Mouse (Mus musculus) testis, adult 2 months (tissue): ENCODE measurements around the gene Arl13b. TPM values are rescaled to one million over a fixed set of nuclear protein-coding genes. Genes with fewer than 3 reads are reported as not detected.

Experiments used
- H3K27ac ChIP-seq: fragments of 200-500 bp; 2 replicates; pipeline ENCODE4 v1.5.1; 2012; ENCODE audit warnings: low read depth, low read length; ENCODE audit not compliant: control insufficient read depth, insufficient read depth
- H3K27me3 ChIP-seq: fragments of 200-500 bp; 2 replicates; pipeline ENCODE4 v1.6.1; 2012; ENCODE audit warnings: mild to moderate bottlenecking, low read length, moderate library complexity; ENCODE audit not compliant: control insufficient read depth, insufficient read depth
- H3K36me3 ChIP-seq: fragments of 200-500 bp; 2 replicates; pipeline ENCODE4 v1.6.1; 2012; ENCODE audit warnings: mild to moderate bottlenecking, low read length; ENCODE audit not compliant: control insufficient read depth, insufficient read depth
- H3K4me1 ChIP-seq: fragments of 200-500 bp; 2 replicates; pipeline ENCODE4 v1.6.1; 2012; ENCODE audit warnings: low read length; ENCODE audit not compliant: control insufficient read depth, insufficient read depth
- H3K4me3 ChIP-seq: fragments of 200-500 bp; 2 replicates; pipeline ENCODE4 v1.5.1; 2012; ENCODE audit warnings: low read depth, mild to moderate bottlenecking, low read length, moderate library complexity, mixed read lengths; ENCODE audit not compliant: control insufficient read depth
- CTCF ChIP-seq: fragments of 200-500 bp; IDR thresholded peaks from 2 replicates; pipeline ENCODE4 v1.5.1; 2012; ENCODE audit warnings: low read depth, mild to moderate bottlenecking, inconsistent platforms, low read length, moderate library complexity; ENCODE audit not compliant: control insufficient read depth, insufficient read depth, insufficient replicate concordance
- POLR2A ChIP-seq: fragments of 200-500 bp; IDR thresholded peaks from 2 replicates; pipeline ENCODE4 v1.6.1; 2012; ENCODE audit warnings: low read depth, mild to moderate bottlenecking, inconsistent platforms, low read length, moderate library complexity; ENCODE audit not compliant: control insufficient read depth
- polyA plus RNA-seq: library from polyadenylated mRNA; depleted of rRNA; stranded (reverse); fragments of >200 nt; gene quantifications from 2 replicates; pipeline ENCODE4 v1.2.3, GENCODE M21; 2012

Gene Arl13b
- polyA plus RNA-seq, 1 experiment, result 31.3 TPM

GRCm38 (mm10) chr16:62845341-62845740, 1.5 kb downstream of the Arl13b start:
- no peak overlapping the region for H3K27ac ChIP-seq

GRCm38 (mm10) chr16:62834016-62834735, 12.7 kb downstream of the Arl13b start:
- no peaks in the 10 kb centered on the region for H3K27me3 ChIP-seq
- H3K27ac ChIP-seq, result no peak overlapping the region
- H3K4me3 ChIP-seq, result no peak overlapping the region
- H3K4me1 ChIP-seq, result no peaks in the 10 kb centered on the region
- no peak for TF ChIP-seq CTCF
- no peak for TF ChIP-seq POLR2A
- H3K36me3 ChIP-seq, result no peaks in the 10 kb centered on the region; the same call in 1 of the 2 replicates

More at GRCm38 (mm10) chr16:62845341-62845740, 1.5 kb downstream of the Arl13b start:
- Histone ChIP-seq H3K4me3 (peak overlapping the region; percentile 32; the same call in 1 of the 2 replicates), H3K4me1 (no peaks in the 10 kb centered on the region), H3K36me3 (no peaks in the 10 kb centered on the region), H3K27me3 (no peaks in the 10 kb centered on the region)
- TF ChIP-seq POLR2A (no peak), CTCF (no peak)

GRCm38 (mm10) chr16:62832481-62832880, 14.4 kb downstream of the Arl13b start:
- Histone ChIP-seq H3K36me3 (no peaks in the 10 kb centered on the region; the same call in 1 of the 2 replicates), H3K27ac (no peak overlapping the region), H3K4me1 (no peaks in the 10 kb centered on the region), H3K27me3 (no peaks in the 10 kb centered on the region), H3K4me3 (no peak overlapping the region)
- TF ChIP-seq POLR2A (no peak), CTCF (peak; percentile 66; the same call in 1 of the 2 replicates)

- TF ChIP-seq POLR2A (no peak), CTCF (no peak)
- Histone ChIP-seq H3K4me1 (no peaks in the 10 kb centered on the region), H3K36me3 (no peaks in the 10 kb centered on the region; the same call in 1 of the 2 replicates), H3K27me3 (no peaks in the 10 kb centered on the region), H3K4me3 (no peak overlapping the region), H3K27ac (no peak overlapping the region)
Observed at GRCm38 (mm10) chr16:62832027-62832426, 14.8 kb downstream of the Arl13b start.

GRCm38 (mm10) chr16:62826156-62827001, 20.5 kb downstream of the Arl13b start:
- Histone ChIP-seq H3K4me1 (no peaks in the 10 kb centered on the region), H3K27me3 (no peaks in the 10 kb centered on the region), H3K27ac (no peak overlapping the region), H3K4me3 (no peak overlapping the region), H3K36me3 (no peaks in the 10 kb centered on the region; the same call in 1 of the 2 replicates)
- TF ChIP-seq CTCF (peak; percentile 22; the same call in 1 of the 2 replicates), POLR2A (no peak)

GRCm38 (mm10) chr16:62822472-62822871, 24.4 kb downstream of the Arl13b start:
- H3K27ac ChIP-seq, result no peak overlapping the region
- H3K4me1 ChIP-seq, result no peaks in the 10 kb centered on the region
- no peaks in the 10 kb centered on the region for H3K36me3 ChIP-seq
- H3K4me3 ChIP-seq, result no peak overlapping the region
- no peaks in the 10 kb centered on the region for H3K27me3 ChIP-seq
- no peak for TF ChIP-seq POLR2A
- no peak for TF ChIP-seq CTCF

GRCm38 (mm10) chr16:62814491-62814890, 32.3 kb downstream of the Arl13b start, which contains the start of gene Stx19:
Gene Stx19, plus strand, starts transcription at chr16:62814676.
- Histone ChIP-seq H3K27ac (no peak within 1 kb of the TSS), H3K4me3 (no peak within 1 kb of the TSS), H3K4me1 (no peaks in the 10 kb centered on the region), H3K36me3 (no peaks in the 10 kb centered on the region), H3K27me3 (no peaks in the 10 kb centered on the region)
- TF ChIP-seq POLR2A, result no peak
- no peak for TF ChIP-seq CTCF
